Mouse (Mus musculus): ENCODE measurements around the gene Nap1l1. TPM values are rescaled to one million over a fixed set of nuclear protein-coding genes. Genes with fewer than 3 reads are reported as not detected.

Nap1l1 gene
- polyA plus RNA-seq, 1 experiment: 130 TPM

DNA sequence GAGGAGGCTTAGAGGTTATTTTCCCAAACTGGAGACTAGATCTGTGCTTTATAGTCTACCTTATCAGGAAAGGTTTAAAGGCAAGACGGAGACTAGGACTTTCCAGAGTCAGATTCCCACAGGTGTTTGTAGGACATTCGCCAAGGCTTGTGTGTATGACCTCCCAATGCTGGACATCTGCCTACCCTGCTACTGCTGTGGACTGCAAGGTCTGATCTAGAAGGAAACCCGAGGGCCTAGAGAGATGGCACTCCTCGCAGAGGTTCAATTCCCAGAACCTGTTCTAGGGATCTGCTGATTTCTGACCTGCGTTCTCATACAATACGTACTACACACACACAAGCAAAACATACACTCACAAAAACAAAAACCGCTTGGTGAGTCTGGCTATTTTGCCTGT, 32.4 kb downstream of the Nap1l1 start:
- H3K27ac ChIP-seq (replicated peaks; ENCODE audit: low read depth, low read length): no peak overlapping the region

DNA sequence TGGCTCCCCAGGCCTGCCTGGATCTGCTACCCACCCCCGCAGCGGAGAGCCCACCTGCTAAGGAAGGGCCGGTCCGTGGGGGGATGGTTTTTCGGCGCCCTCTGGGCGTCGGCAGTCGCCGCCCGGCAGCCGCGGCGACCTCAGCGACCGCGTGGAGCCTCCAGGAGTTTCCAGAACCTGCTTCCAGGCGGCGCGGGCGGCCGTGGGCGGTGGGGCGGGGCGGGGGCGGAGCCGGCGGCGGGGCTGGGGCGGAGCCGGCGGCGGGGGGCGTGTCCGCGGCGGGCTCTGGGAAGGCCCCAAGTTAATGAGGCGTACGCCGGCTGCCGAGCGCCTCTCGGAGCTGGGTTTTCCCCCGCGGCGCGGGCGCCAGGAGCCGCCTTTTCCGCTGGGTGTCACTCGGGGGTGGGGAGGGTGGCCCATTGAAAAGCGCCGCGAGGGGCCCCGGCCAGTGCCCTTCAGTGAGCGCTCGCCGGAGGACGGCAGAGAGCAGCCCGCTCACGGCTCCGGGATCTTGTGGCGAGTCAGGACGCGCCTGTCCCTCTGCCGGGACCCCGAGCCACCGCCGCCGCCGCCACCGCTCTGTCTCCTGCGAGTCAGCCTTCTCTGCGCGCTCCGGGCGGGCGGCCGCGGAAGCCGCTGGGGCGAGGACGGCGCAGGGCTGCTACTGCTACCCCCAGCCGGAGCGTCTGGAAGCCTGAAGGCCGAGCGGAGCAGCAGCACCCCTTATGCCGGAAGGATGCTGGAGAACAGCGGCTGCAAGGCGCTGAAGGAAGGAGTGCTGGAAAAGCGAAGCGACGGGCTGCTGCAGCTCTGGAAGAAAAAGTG, 33.3 kb downstream of the Nap1l1 start, which contains the start of gene Phlda1:
TSS of gene Phlda1 (plus strand) at position 186 of the 825 bp plus-strand sequence.
- H3K4me1 ChIP-seq (ENCODE audit: control insufficient read depth, insufficient read depth, insufficient read length, low read length): no peaks in the 10 kb centered on the region; the same call in 1 of the 2 replicates
- peak within 1 kb of the TSS; percentile 78 for H3K4me3 ChIP-seq (ENCODE audit: insufficient read depth, low read depth, low read length)
- H3K27ac ChIP-seq (replicated peaks; ENCODE audit: low read depth, low read length): peak within 1 kb of the TSS; percentile 78

More for the DNA sequence above, 32.4 kb downstream of the Nap1l1 start:
- Histone ChIP-seq H3K4me1 (ENCODE audit: control insufficient read depth, insufficient read depth, insufficient read length, low read length) (no peaks in the 10 kb centered on the region; the same call in 1 of the 2 replicates), H3K4me3 (ENCODE audit: insufficient read depth, low read depth, low read length) (no peak overlapping the region; the same call in 1 of the 2 replicates)

DNA sequence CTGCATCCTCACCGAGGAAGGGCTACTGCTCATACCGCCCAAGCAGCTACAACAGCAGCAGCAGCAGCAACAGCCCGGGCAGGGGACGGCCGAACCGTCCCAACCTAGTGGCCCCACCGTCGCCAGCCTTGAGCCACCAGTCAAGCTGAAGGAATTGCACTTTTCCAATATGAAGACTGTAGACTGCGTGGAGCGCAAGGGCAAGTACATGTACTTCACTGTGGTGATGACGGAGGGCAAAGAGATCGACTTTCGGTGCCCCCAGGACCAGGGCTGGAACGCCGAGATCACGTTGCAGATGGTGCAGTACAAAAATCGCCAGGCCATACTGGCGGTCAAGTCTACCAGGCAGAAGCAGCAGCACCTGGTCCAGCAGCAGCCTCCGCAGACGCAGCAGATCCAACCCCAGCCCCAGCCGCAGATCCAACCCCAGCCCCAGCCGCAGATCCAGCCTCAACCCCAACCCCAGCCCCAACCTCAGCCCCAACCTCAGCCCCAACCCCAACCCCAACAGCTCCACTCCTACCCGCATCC, 34.0 kb downstream of the Nap1l1 start:
- Histone ChIP-seq H3K4me3 (ENCODE audit: insufficient read depth, low read depth, low read length) (peak overlapping the region; percentile 78), H3K27ac (replicated peaks; ENCODE audit: low read depth, low read length) (peak overlapping the region; percentile 44), H3K4me1 (ENCODE audit: control insufficient read depth, insufficient read depth, insufficient read length, low read length) (no peaks in the 10 kb centered on the region; the same call in 1 of the 2 replicates)

DNA sequence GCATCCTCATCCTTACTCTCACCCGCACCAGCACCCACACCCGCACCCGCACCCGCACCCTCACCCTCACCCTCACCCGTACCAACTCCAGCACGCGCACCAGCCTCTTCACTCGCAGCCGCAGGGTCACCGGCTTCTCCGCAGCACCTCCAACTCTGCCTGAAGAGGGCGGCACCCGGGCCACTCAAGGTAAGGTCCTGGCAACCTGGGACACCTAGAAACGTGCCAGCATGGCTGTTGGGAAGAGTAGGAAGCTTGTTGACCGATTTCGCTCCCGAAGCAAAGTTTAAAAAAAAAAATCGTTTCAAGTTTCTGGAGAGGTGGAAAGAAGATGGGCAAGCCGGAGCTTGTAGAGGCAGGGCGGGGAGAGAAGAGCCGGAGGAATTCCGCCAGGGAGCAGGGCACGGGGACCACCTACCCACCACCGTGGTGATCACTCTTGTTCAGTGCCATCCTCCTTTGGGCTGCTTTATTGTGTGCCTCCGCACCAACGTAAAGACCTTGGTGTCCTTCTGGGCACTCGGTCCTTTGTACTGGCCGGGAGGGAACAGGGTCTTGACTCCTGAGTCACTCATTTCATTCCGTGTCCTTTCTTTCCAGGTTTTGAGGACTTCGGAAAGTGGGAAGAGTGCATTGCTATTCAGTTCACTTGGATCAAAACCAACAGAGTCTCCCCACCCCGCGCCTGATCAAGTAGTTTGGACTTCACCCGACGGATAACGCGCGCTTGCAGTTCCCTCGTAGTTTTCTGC, 34.6 kb downstream of the Nap1l1 start:
- H3K4me1 ChIP-seq (ENCODE audit: control insufficient read depth, insufficient read depth, insufficient read length, low read length): no peaks in the 10 kb centered on the region; the same call in 1 of the 2 replicates
- peak overlapping the region; percentile 78 for H3K4me3 ChIP-seq (ENCODE audit: insufficient read depth, low read depth, low read length)
- H3K27ac ChIP-seq (replicated peaks; ENCODE audit: low read depth, low read length): peak overlapping the region; percentile 23

DNA sequence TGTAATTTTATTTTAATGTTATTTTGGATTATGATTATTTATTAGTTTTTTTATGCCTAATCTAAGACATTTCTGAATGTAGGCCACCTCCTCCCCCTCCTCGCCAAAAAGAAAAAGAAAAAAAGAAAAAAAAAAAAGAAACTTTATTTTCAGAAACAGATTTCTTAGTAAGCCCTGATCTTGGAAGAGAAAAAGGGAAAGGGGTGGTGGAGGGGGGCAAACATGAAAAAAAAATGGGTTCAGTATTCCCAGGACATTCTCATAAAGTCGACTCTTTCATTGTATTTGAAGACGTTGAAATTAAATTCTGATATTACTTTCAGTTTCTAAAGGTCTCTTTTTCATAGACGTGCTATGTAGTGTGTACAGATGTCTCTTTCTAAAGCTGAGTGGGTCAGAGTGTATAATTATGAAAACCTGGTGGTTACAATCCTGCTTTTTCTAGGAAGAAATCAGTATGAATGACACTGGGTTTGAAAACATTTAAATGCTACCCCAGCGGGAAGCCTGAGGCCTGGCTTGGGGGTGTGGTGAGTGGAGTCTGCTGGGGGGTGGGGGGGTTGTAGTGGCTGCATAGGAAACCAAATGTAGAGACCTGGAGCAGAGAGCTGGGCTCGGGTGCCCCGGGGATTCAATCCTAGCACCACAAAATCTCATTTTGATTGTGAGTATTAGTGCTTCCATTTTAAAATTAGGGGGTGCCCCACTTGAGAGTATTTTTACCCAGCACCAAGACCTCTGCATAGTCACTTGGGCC, 35.5 kb downstream of the Nap1l1 start:
- Histone ChIP-seq H3K27ac (replicated peaks; ENCODE audit: low read depth, low read length) (no peak overlapping the region), H3K4me3 (ENCODE audit: insufficient read depth, low read depth, low read length) (peak overlapping the region; percentile 78), H3K4me1 (ENCODE audit: control insufficient read depth, insufficient read depth, insufficient read length, low read length) (no peaks in the 10 kb centered on the region; the same call in 1 of the 2 replicates)

DNA sequence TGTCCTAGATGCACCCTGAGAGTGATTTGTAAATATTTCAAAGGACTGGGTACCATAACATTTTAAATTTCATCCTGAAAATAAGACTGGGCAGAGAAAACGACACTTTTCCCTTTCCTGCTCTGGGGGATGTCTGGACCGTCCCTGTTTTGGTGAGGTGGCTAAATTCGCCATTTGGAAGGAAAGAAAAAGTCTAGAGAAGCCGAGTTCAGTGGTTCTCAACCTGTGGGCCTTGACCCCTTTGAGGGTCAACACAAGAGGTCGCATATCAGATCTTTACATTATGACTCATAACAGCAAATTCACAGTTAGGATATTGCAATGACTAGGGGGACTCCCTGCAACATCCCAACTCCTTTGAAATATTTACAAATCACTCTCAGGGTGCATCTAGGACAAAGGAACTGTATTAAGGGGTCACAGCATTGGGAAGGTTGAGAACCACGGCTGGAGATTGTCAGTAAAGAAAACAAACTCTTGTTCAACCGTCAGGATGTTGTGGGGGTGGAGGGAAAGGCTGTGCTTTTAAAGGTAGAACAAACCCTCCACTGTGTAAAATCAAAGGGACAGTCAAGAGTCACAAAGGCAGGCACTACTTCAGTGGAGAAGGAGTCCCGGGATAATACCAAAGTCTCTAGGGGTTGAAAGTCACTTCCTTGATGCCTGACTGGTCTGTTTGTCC, 36.2 kb downstream of the Nap1l1 start:
- peak overlapping the region; percentile 24 for H3K4me3 ChIP-seq (ENCODE audit: insufficient read depth, low read depth, low read length)
- no peaks in the 10 kb centered on the region; the same call in 1 of the 2 replicates for H3K4me1 ChIP-seq (ENCODE audit: control insufficient read depth, insufficient read depth, insufficient read length, low read length)
- peak overlapping the region; percentile 15; the same call in 1 of the 2 replicates for H3K27ac ChIP-seq (replicated peaks; ENCODE audit: low read depth, low read length)

DNA sequence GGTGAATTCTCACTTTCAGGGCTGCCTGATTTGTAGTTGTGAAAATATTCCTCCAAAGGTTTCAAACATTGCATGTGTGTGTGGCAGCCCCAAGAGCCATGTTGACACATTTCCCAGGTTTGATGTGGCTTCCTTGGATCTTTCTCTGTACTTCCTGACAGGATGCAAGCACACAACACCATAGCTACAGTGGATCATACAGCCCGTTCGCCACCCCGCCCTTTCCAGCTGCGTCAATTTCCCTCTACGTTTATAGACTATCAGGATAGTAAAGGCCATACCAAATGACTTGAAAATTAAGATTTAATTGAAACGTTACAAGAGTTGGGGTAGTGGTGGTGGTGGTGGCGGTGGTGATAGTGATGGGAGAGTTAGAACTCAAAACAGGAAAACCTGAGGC, 37.0 kb downstream of the Nap1l1 start:
- H3K27ac ChIP-seq (replicated peaks; ENCODE audit: low read depth, low read length): peak overlapping the region; percentile 27; the same call in 1 of the 2 replicates
- peak overlapping the region; percentile 12; the same call in 1 of the 2 replicates for H3K4me3 ChIP-seq (ENCODE audit: insufficient read depth, low read depth, low read length)
- no peaks in the 10 kb centered on the region; the same call in 1 of the 2 replicates for H3K4me1 ChIP-seq (ENCODE audit: control insufficient read depth, insufficient read depth, insufficient read length, low read length)

DNA sequence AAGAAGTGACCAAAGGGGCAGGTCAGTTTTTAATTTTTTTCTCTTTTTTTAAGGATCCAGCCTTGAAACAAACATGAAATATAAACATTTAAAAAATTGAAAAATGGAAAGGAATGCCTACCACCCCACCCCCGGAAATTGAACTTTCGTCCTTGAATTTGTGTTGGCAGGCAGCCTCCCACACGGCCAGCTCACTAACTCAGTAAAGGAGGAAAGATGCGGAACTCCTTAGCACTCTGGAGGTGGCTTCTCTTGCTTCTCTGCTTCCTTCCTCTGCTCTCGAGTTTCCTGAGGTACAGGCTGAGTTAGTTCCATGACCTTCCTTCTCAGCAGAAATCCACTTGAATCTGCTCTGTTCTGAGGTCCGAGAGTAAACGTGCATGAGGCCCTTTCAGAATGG, 37.8 kb downstream of the Nap1l1 start:
- peaks cover 3% of the 10 kb centered on the region for H3K4me1 ChIP-seq (ENCODE audit: control insufficient read depth, insufficient read depth, insufficient read length, low read length)
- no peak overlapping the region for H3K4me3 ChIP-seq (ENCODE audit: insufficient read depth, low read depth, low read length)
- no peak overlapping the region for H3K27ac ChIP-seq (replicated peaks; ENCODE audit: low read depth, low read length)

DNA sequence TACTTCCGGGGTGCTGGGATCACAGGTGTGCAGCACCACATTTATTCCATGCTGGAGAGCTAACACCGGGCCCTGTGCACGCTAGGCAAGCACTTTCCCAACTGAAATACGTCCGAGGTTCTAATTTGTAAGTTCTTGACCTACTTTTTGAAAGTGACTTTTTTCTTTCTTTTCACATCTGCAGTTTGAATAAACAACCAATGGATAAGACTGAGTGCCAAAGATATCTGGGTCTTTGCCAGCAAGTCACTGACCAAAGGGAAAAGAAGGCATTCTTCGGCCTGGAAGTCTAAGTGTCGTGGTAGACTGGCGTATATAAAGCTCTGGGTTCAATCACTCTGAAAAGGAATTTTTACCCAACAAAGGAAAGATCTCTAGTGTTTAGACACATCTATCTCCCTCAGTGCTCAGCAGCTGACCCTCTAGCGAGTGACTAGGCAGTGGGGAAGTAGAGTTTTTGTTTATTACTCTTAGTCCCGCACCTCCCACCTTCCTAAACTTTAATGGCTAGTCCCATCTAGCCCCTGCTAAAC, 39.1 kb downstream of the Nap1l1 start:
- H3K4me1 ChIP-seq (ENCODE audit: control insufficient read depth, insufficient read depth, insufficient read length, low read length): peaks cover 9% of the 10 kb centered on the region
- no peak overlapping the region for H3K4me3 ChIP-seq (ENCODE audit: insufficient read depth, low read depth, low read length)
- H3K27ac ChIP-seq (replicated peaks; ENCODE audit: low read depth, low read length): no peak overlapping the region

DNA sequence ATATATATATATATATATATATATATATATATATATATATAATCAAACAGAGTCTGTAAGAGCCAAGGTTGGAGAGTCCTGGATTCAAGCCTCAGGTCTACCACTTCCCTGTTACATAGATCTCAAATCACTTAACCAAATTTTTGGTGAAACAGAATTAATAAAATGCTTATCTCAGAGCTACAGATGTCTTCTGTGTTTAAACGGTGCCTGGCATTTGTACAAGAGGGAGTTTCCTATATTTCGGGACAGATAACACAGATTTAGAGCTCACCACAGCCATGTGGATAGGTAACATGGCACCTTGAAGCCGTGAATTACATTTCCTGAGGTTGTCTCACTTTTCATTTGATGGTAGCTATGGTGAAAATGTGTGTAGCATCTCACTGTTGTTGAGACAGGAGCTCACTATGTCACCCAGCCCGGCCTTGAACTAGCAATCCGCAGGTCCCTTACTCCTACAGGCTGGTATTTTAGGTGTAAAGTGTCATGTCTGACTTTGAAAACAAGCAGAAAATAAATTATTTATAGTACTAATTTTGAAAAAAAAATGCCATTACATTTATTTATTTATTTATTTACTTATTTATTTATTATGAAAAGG, 41.4 kb downstream of the Nap1l1 start:
- H3K4me1 ChIP-seq (ENCODE audit: control insufficient read depth, insufficient read depth, insufficient read length, low read length): peaks cover 9% of the 10 kb centered on the region
- no peak overlapping the region for H3K27ac ChIP-seq (replicated peaks; ENCODE audit: low read depth, low read length)
- no peak overlapping the region for H3K4me3 ChIP-seq (ENCODE audit: insufficient read depth, low read depth, low read length)

DNA sequence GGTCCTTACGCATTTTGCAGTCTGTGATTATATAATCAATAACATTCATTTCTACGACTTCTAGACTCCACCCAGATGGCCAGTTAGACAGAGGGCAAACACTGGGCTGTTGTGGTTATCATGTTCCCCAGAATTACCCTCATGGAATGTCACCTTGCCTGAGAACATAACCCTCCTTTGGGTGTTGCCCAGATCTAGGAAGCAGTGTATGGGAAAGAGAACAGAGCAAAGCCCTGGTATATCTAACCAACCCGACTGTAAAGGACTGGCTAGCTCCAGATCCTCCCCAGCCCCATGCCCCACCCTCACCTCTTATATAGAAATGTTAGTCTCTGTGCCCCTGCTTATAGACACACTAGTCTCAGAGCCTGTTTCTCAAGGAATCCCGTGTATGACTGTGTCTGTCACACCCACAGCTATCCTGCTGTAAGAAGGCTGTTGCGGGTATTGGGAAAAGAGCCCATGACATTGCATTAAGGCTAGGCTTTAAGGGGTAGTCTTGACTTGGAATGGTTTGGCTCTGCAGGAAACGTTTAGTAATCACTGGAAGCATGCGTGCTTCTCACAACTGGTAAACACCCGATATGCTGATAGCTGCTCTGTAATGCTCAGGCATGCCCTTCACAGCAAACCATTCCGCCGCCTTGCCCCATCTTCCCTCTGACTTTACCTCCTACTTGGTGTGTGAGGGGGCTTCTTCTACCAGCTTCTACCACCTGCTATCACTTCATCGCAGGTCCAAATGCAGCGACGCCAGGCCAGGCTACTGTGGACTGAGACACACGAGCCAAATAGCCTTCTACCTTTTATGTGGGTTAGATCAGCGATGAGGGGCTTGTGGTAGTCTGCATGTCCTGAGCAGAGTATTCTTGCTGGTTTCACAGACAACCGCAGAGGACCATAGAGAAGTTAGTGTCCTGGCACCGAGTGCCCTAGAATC, 42.3 kb downstream of the Nap1l1 start:
- peaks cover 9% of the 10 kb centered on the region for H3K4me1 ChIP-seq (ENCODE audit: control insufficient read depth, insufficient read depth, insufficient read length, low read length)
- no peak overlapping the region for H3K4me3 ChIP-seq (ENCODE audit: insufficient read depth, low read depth, low read length)
- no peak overlapping the region for H3K27ac ChIP-seq (replicated peaks; ENCODE audit: low read depth, low read length)

DNA sequence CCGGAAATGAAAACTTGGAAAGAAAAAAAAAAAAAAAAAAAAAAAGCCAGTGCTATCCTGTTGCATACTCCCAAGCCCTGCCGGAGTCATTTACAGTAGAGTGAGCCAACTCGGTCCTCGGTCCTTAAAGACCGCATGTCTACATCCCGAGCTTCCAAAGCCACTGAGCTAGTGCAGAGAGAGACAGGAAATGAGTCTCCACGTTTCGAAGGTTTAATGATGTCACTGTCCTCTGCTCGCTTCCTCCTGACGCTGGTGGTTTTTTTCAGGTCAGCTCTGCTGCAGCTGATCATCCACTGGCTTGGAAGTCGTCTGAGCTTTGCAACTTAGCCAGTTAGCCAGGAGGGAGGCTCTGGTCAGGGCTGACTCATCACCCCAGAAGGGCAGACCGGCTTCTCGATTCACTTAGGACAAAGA, 43.2 kb downstream of the Nap1l1 start:
- peaks cover 9% of the 10 kb centered on the region for H3K4me1 ChIP-seq (ENCODE audit: control insufficient read depth, insufficient read depth, insufficient read length, low read length)
- H3K4me3 ChIP-seq (ENCODE audit: insufficient read depth, low read depth, low read length): peak overlapping the region; percentile 13; the same call in 1 of the 2 replicates
- peak overlapping the region; percentile 51 for H3K27ac ChIP-seq (replicated peaks; ENCODE audit: low read depth, low read length)
